In genomic region chr1:131699642-131700041, GRCm38 (mm10) we compare ENCODE assay signal across 30 mouse cellular contexts. TPM values are rescaled to one million over a fixed set of nuclear protein-coding genes. Genes with fewer than 3 reads are reported as not detected.
"Had no signal": no experiment of that assay in that cellular context is flagged by ENCODE, and none has a peak within 500 bp of the region (broad histone marks: within the 10 kb centered on the region; RNA-seq: fewer than 3 reads in every experiment).

No protein-coding gene starts in this region.

- H3K27me3 ChIP-seq: heart, embryonic 12.5 days; hindbrain, embryonic 13.5 days; hindbrain, embryonic 15.5 days; kidney, embryonic 15.5 days; limb, embryonic 13.5 days; limb, embryonic 15.5 days; liver, embryonic 12.5 days had no signal

- H3K9ac ChIP-seq: heart, embryonic 12.5 days; hindbrain, embryonic 13.5 days; hindbrain, embryonic 15.5 days; kidney, embryonic 15.5 days; limb, embryonic 13.5 days; limb, embryonic 15.5 days; liver, embryonic 12.5 days had no signal

- DNase-seq: gastrocnemius, adult 2 months; gastrocnemius, postnatal 10 days; gastrocnemius, postnatal 25 days; heart, adult 18-20 months; heart, postnatal 10 days; heart, postnatal 4 days; kidney, adult 11 months; kidney, adult 2 months; kidney, adult 9 months; kidney, postnatal 14 days; kidney, postnatal 36 days; layer of hippocampus, adult 9-11 months; layer of hippocampus, postnatal 36 days; left cerebral cortex, postnatal 4 days had no signal

- ATAC-seq: hindbrain, postnatal 0 days; intestine, embryonic 16.5 days; liver, embryonic 12.5 days had no signal

- H3K27ac ChIP-seq: gastrocnemius, adult 2 months; heart, embryonic 10.5 days; hindbrain, embryonic 10.5 days; hindbrain, embryonic 13.5 days; hindbrain, embryonic 15.5 days; hindbrain, postnatal 0 days; kidney, embryonic 15.5 days; kidney, postnatal 0 days; limb, embryonic 13.5 days; limb, embryonic 15.5 days; liver, embryonic 12.5 days had no signal

- H3K4me1 ChIP-seq: hindbrain, embryonic 13.5 days; hindbrain, embryonic 15.5 days; kidney, embryonic 15.5 days; limb, embryonic 13.5 days; limb, embryonic 15.5 days had no signal

- H3K4me2 ChIP-seq: heart, embryonic 12.5 days; hindbrain, embryonic 13.5 days; hindbrain, embryonic 15.5 days; kidney, embryonic 15.5 days; limb, embryonic 13.5 days; limb, embryonic 15.5 days; liver, embryonic 12.5 days had no signal

- H3K9me3 ChIP-seq: heart, embryonic 10.5 days; heart, embryonic 12.5 days; hindbrain, embryonic 10.5 days; hindbrain, embryonic 13.5 days; hindbrain, embryonic 15.5 days; kidney, embryonic 15.5 days; limb, embryonic 13.5 days; limb, embryonic 15.5 days; liver, embryonic 12.5 days had no signal

- H3K36me3 ChIP-seq: heart, embryonic 10.5 days; heart, embryonic 12.5 days; hindbrain, embryonic 10.5 days; hindbrain, embryonic 13.5 days; hindbrain, embryonic 15.5 days; kidney, embryonic 15.5 days; limb, embryonic 13.5 days; limb, embryonic 15.5 days; liver, embryonic 12.5 days had no signal

- H3K4me3 ChIP-seq: gastrocnemius, adult 2 months; heart, embryonic 10.5 days; heart, embryonic 12.5 days; hindbrain, embryonic 10.5 days; hindbrain, embryonic 13.5 days; hindbrain, embryonic 15.5 days; kidney, embryonic 15.5 days; limb, embryonic 13.5 days; limb, embryonic 15.5 days; liver, embryonic 12.5 days had no signal

RNA-seq across cellular contexts. Expression of gene Slc26a9, which starts 44.2 kb away (rescaled TPM):
- total RNA-seq: gastrocnemius, adult 2 months; gastrocnemius, postnatal 10 days; gastrocnemius, postnatal 25 days; granulocyte monocyte progenitor cell, adult 5-6 weeks; heart, postnatal 10 days; heart, postnatal 25 days had no signal
- polyA plus RNA-seq: kidney, adult 2 months; limb, embryonic 11.5 days; limb, embryonic 13.5 days; liver, adult 2 months; liver, embryonic 12.5 days had no signal
